Mouse (Mus musculus) heart, postnatal 0 days (tissue): ENCODE measurements around the gene Majin.

ENCODE experiments used
- CTCF ChIP-seq: IDR thresholded peaks from 2 replicates; pipeline ENCODE4 v1.5.1; 2016; ENCODE audit warnings: antibody characterized with exemption, control low read depth, low read depth
- EP300 ChIP-seq: IDR thresholded peaks from 2 replicates; pipeline ENCODE4 v1.6.1; 2016; ENCODE audit warnings: antibody characterized with exemption, low read depth

GRCm38 (mm10) chr19:6156372-6156771 is 27.8 kb upstream of the Majin start:
- no peak for TF ChIP-seq CTCF
- no peak for TF ChIP-seq EP300
